Mouse (Mus musculus): ENCODE data around the gene Dyrk4. TPM values are rescaled to one million over a fixed set of nuclear protein-coding genes. Genes with fewer than 3 reads are reported as not detected.

Gene Dyrk4
- not detected in 2 replicates for total RNA-seq (2023)

DNA sequence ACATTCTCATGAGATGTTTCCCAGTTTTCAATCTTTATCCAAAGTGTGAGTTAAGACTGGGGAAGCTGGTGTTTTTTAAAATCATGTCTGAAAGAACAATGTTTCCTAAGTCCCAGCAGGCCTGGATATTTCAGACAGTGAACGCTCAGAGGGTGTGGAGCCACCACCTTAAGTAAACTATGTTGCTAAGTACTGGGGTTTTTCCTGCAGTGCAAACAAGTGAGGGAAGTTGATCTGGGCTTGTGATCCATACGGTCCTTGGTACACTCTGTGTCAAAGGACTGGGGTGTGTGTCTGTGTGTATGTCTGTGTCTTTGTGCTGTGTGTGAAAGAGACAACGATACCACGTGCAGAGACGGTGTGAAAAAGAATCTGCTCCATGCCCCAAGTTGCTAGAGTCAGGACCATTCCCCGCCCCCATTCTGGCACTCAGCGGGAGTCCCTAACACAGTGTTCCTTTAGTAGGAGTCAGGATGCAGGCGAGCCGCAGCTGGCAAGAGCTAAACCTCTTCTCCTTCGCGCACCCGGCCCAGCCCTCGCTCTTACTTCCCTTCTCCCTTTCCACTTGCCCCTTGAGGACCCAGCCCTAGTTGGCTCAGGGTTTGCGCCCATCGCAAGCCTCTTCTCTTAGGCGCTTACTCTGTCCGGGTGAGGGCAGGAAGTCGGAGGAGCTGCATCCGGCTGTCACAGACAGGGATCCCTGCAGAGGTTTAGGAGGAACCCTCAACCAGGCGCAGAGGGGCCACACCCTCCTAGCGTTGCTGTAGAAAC is at the start of gene Dyrk4:
TSS of gene Dyrk4 (minus strand) at position 729 of the 771 bp plus-strand sequence.

GRCm38 (mm10) chr6:126939487-126940171 is 18.0 kb upstream of the Dyrk4 start, which contains the start of the genes Rad51ap1 and D6Wsu163e:
Gene Rad51ap1 (minus strand): TSS chr6:126939587.
Gene D6Wsu163e (plus strand): TSS chr6:126939962.

GRCm38 (mm10) chr6:126852881-126853280 is 68.8 kb downstream of the Dyrk4 start, which contains the start of gene Akap3:
Gene Akap3 (plus strand): TSS chr6:126853098.

GRCm38 (mm10) chr6:126848712-126849704 is 72.6 kb downstream of the Dyrk4 start, which contains the start of gene Ndufa9:
Gene Ndufa9 (minus strand): TSS chr6:126849136.

Other genes with a start within 250 kb of the Dyrk4 start
- not detected in 2 replicates for gene Kcna6, start 181.2 kb downstream of the Dyrk4 start, total RNA-seq (2023)
- gene Ndufa9, start 72.7 kb downstream of the Dyrk4 start, total RNA-seq (2023), result 31.5 and 39.6 TPM in 2 replicates
- not detected in 2 replicates for gene Akap3, start 68.7 kb downstream of the Dyrk4 start, total RNA-seq (2023)
- gene Rad51ap1, start 17.7 kb upstream of the Dyrk4 start, total RNA-seq (2023), result 11.9 and 14.3 TPM in 2 replicates
- 19.3 and 21.1 TPM in 2 replicates for gene D6Wsu163e, start 18.1 kb upstream of the Dyrk4 start, total RNA-seq (2023)
- not detected in 2 replicates for gene Fgf6, start 93.7 kb upstream of the Dyrk4 start, total RNA-seq (2023)
- not detected in 2 replicates for gene Fgf23, start 151.1 kb upstream of the Dyrk4 start, total RNA-seq (2023)
- gene Tigar, start 187.7 kb upstream of the Dyrk4 start, total RNA-seq (2023), result 2.9 and 3.6 TPM in 2 replicates
- gene Ccnd2, start 230.4 kb upstream of the Dyrk4 start, total RNA-seq (2023), result 16.4 and 21.6 TPM in 2 replicates

Measured in neutrophil, adult 65 days (primary cell).